Mouse (Mus musculus): ENCODE results near the gene Qpctl. TPM values are rescaled to one million over a fixed set of nuclear protein-coding genes. Genes with fewer than 3 reads are reported as not detected.
A peak's percentile ranks its signal among the peaks of the same experiment; 100 is the strongest.

The Qpctl gene
- total and polyA plus RNA-seq, 2 experiments, result 4.3 to 11.7 TPM

DNA sequence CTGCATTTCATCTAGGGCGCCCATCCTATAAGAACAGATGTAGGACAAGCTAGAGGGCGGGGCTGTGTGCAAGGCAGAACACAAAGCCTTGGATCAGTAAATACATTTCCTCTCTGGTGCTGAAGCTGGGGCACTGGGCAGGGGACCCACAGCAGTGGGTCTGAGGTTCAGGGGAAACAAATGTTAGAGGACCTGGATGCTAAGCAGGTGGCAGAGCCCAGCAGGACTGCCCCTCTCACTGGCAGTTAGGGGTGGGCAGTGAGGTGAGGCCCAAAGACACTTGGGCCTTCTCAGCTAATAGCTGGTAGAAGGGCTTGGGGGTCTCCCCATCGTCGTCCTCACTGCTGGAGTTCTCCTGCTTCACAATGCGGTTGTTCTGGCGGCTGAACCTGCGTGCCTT, 50.3 kb downstream of the Qpctl start:
- Histone ChIP-seq H3K36me3 (ENCODE audit: control insufficient read depth, insufficient read depth, low read length) (no peaks in the 10 kb centered on the region), H3K27me3 (ENCODE audit: control insufficient read depth, insufficient read depth, low read length) (no peaks in the 10 kb centered on the region), H3K9ac (ENCODE audit: low read depth, low read length) (no peak overlapping the region), H3K4me3 (ENCODE audit: insufficient read depth, low read depth, low read length) (no peak overlapping the region), H3K79me2 (ENCODE audit: control insufficient read depth, insufficient read depth, low read length) (no peaks in the 10 kb centered on the region), H3K4me1 (ENCODE audit: control insufficient read depth, insufficient read depth, low read length) (peaks cover 2% of the 10 kb centered on the region; the same call in 1 of the 2 replicates), H3K27ac (replicated peaks; ENCODE audit: insufficient read depth, low read depth, low read length) (no peak overlapping the region)
- 94% methylated on average over 7 of the region's 7 CpGs for WGBS
- DNase-seq (ENCODE audit: extremely low read depth, low read depth, low spot score), result no peak
- TF ChIP-seq POLR2A (IDR thresholded peaks at IDR 0.05; ENCODE audit: extremely low read depth, insufficient read depth, low read length), result no peak

GRCm38 (mm10) chr7:19097863-19098262, 51.2 kb downstream of the Qpctl start:
- TF ChIP-seq POLR2A (IDR thresholded peaks at IDR 0.05; ENCODE audit: extremely low read depth, insufficient read depth, low read length) (no peak), CTCF (IDR thresholded peaks at IDR 0.05; ENCODE audit: low read depth, low read length) (no peak)
- H3K36me3 ChIP-seq (ENCODE audit: control insufficient read depth, insufficient read depth, low read length), result no peaks in the 10 kb centered on the region

DNA sequence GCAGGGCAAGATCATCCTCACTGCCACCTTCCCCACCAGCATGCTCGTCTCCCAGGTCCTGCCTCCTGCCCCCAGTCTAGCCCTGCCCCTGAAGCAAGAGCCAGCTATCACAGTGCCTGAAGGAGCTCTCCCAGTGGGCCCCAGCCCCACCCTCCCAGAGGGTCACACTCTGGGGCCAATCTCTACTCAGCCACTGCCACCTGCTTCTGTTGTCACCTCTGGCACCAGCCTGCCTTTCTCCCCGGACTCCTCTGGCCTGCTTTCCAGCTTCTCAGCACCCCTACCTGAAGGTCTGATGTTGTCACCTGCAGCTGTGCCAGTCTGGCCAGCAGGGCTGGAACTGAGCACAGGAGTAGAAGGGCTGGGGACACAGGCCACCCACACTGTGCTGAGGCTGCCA, 51.9 kb downstream of the Qpctl start:
- Histone ChIP-seq H3K4me1 (ENCODE audit: control insufficient read depth, insufficient read depth, low read length) (peaks cover 8% of the 10 kb centered on the region), H3K27me3 (ENCODE audit: control insufficient read depth, insufficient read depth, low read length) (no peaks in the 10 kb centered on the region), H3K9ac (ENCODE audit: low read depth, low read length) (no peak overlapping the region), H3K4me3 (ENCODE audit: insufficient read depth, low read depth, low read length) (no peak overlapping the region), H3K79me2 (ENCODE audit: control insufficient read depth, insufficient read depth, low read length) (peaks cover 3% of the 10 kb centered on the region; the same call in 1 of the 2 replicates), H3K27ac (replicated peaks; ENCODE audit: insufficient read depth, low read depth, low read length) (no peak overlapping the region), H3K36me3 (ENCODE audit: control insufficient read depth, insufficient read depth, low read length) (no peaks in the 10 kb centered on the region)
- WGBS, result 79% methylated on average over 2 of the region's 2 CpGs
- TF ChIP-seq POLR2A (IDR thresholded peaks at IDR 0.05; ENCODE audit: extremely low read depth, insufficient read depth, low read length) (no peak), CTCF (IDR thresholded peaks at IDR 0.05; ENCODE audit: low read depth, low read length) (no peak)
- DNase-seq (ENCODE audit: extremely low read depth, low read depth, low spot score), result no peak

More at GRCm38 (mm10) chr7:19097863-19098262, 51.2 kb downstream of the Qpctl start:
- H3K27ac ChIP-seq (replicated peaks; ENCODE audit: insufficient read depth, low read depth, low read length), result no peak overlapping the region
- no peak overlapping the region for H3K4me3 ChIP-seq (ENCODE audit: insufficient read depth, low read depth, low read length)
- H3K27me3 ChIP-seq (ENCODE audit: control insufficient read depth, insufficient read depth, low read length), result no peaks in the 10 kb centered on the region
- DNase-seq (ENCODE audit: extremely low read depth, low read depth, low spot score), result no peak
- H3K4me1 ChIP-seq (ENCODE audit: control insufficient read depth, insufficient read depth, low read length), result peaks cover 7% of the 10 kb centered on the region
- H3K79me2 ChIP-seq (ENCODE audit: control insufficient read depth, insufficient read depth, low read length), result peaks cover 2% of the 10 kb centered on the region; the same call in 1 of the 2 replicates
- H3K9ac ChIP-seq (ENCODE audit: low read depth, low read length), result no peak overlapping the region

DNA sequence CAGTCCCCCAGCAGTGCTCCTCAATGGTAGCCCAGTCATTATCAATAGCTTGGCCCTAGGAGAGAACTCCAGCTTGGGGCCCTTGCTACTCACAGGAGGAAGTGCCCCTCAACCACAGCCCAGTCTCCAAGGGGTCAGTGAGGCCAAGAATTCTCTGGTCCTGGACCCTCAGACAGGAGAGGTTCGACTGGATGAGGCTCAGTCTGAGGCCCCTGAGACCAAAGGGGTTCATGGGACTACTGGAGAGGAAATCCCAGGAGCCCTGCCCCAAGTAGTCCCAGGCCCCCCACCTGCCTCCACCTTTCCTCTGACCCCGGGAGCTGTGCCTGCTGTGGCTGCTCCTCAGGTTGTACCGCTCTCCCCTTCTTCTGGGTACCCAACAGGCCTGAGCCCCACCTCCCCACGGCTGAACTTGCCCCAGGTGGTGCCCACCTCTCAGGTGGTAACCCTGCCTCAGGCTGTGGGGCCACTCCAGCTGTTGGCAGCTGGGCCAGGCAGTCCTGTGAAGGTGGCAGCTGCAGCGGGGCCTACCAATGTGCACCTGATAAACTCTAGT, 52.6 kb downstream of the Qpctl start:
- 91% methylated on average over 5 of the region's 5 CpGs for WGBS
- Histone ChIP-seq H3K9ac (ENCODE audit: low read depth, low read length) (no peak overlapping the region), H3K36me3 (ENCODE audit: control insufficient read depth, insufficient read depth, low read length) (no peaks in the 10 kb centered on the region), H3K79me2 (ENCODE audit: control insufficient read depth, insufficient read depth, low read length) (peaks cover 3% of the 10 kb centered on the region; the same call in 1 of the 2 replicates), H3K27ac (replicated peaks; ENCODE audit: insufficient read depth, low read depth, low read length) (no peak overlapping the region), H3K4me1 (ENCODE audit: control insufficient read depth, insufficient read depth, low read length) (peaks cover 8% of the 10 kb centered on the region), H3K4me3 (ENCODE audit: insufficient read depth, low read depth, low read length) (no peak overlapping the region), H3K27me3 (ENCODE audit: control insufficient read depth, insufficient read depth, low read length) (no peaks in the 10 kb centered on the region)
- DNase-seq (ENCODE audit: extremely low read depth, low read depth, low spot score), result no peak
- TF ChIP-seq CTCF (IDR thresholded peaks at IDR 0.05; ENCODE audit: low read depth, low read length) (no peak), POLR2A (IDR thresholded peaks at IDR 0.05; ENCODE audit: extremely low read depth, insufficient read depth, low read length) (no peak)

- H3K27me3 ChIP-seq (ENCODE audit: control insufficient read depth, insufficient read depth, low read length), result no peaks in the 10 kb centered on the region
These were observed 53.4 kb downstream of the Qpctl start for GRCm38 (mm10) chr7:19095751-19096110.

More at GRCm38 (mm10) chr7:19095751-19096110, 53.4 kb downstream of the Qpctl start:
- no peak overlapping the region for H3K9ac ChIP-seq (ENCODE audit: low read depth, low read length)
- peaks cover 3% of the 10 kb centered on the region; the same call in 1 of the 2 replicates for H3K79me2 ChIP-seq (ENCODE audit: control insufficient read depth, insufficient read depth, low read length)
- WGBS, result 26% methylated on average over 19 of the region's 19 CpGs
- H3K4me3 ChIP-seq (ENCODE audit: insufficient read depth, low read depth, low read length), result peak overlapping the region; percentile 16; the same call in 1 of the 2 replicates
- H3K27ac ChIP-seq (replicated peaks; ENCODE audit: insufficient read depth, low read depth, low read length), result no peak overlapping the region
- H3K4me1 ChIP-seq (ENCODE audit: control insufficient read depth, insufficient read depth, low read length), result peaks cover 8% of the 10 kb centered on the region
- H3K36me3 ChIP-seq (ENCODE audit: control insufficient read depth, insufficient read depth, low read length), result no peaks in the 10 kb centered on the region
- no peak for DNase-seq (ENCODE audit: extremely low read depth, low read depth, low spot score)
- no peak for TF ChIP-seq CTCF (IDR thresholded peaks at IDR 0.05; ENCODE audit: low read depth, low read length)
- TF ChIP-seq POLR2A (IDR thresholded peaks at IDR 0.05; ENCODE audit: extremely low read depth, insufficient read depth, low read length), result no peak
